Mouse (Mus musculus): ENCODE measurements at regions not wholly inside any gene's neighbourhood (a gene's known extent, or its start where the extent isn't known, plus 50 kb on each side); places are given as distances from the start of the nearest gene placed in this dataset.

DNA sequence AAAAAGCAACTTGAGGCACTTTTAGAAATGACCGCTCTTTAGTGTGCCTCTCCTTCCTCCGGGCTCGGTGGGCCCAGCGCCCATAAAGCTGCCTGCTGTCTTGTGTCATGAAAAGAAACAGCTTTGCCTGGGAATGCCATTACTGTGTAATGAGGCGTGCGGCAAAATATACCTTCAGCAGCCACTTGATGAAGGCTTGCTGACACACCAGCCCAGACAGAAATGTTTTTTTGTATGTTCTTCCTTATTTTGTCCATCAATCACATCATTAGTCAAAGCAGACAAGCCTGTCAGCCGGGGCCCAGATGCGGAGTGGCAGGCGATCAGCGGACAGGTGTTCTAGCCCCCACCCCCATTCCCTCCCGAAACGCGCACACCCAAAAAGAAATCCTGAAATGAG lies 482.5 kb downstream of the Tshz3 start:
- H3K27ac ChIP-seq (replicated peaks), result peak overlapping the region; percentile 33; the same call in 1 of the 2 replicates

DNA sequence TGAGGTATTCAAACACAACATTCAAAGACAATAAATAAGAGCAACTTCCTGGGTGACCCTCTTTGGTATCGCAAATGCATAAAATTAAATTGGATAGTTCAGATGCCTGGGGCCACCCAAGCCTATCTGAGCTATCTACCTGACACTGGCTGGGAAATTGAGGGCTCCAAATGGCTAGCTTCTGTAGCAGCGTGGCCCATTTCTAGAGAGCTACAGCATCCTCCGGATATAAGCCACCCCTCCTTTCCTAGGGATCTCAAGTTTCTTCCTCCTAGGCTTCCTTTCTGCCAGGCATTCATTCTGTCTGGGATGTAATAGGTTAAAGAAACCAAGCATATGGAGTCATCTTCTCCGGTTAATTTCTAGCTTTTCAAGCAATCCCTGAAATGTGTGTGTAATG lies 483.2 kb downstream of the Tshz3 start:
- 48% methylated on average over 4 of the region's 4 CpGs for WGBS
- ATAC-seq (ENCODE audit: low FRiP score), result no peak

More for the DNA sequence above, 482.5 kb downstream of the Tshz3 start:
- ATAC-seq (ENCODE audit: low FRiP score), result peak; percentile 70; the same call in 1 of the 2 replicates
- Histone ChIP-seq H3K4me1 (peaks cover 19% of the 10 kb centered on the region), H3K9ac (replicated peaks) (no peak overlapping the region), H3K4me3 (replicated peaks) (no peak overlapping the region), H3K27me3 (replicated peaks) (no peaks in the 10 kb centered on the region), H3K4me2 (peak overlapping the region; percentile 37), H3K36me3 (no peaks in the 10 kb centered on the region), H3K9me3 (replicated peaks) (no peaks in the 10 kb centered on the region)
- 15% methylated on average over 13 of the region's 13 CpGs for WGBS

DNA sequence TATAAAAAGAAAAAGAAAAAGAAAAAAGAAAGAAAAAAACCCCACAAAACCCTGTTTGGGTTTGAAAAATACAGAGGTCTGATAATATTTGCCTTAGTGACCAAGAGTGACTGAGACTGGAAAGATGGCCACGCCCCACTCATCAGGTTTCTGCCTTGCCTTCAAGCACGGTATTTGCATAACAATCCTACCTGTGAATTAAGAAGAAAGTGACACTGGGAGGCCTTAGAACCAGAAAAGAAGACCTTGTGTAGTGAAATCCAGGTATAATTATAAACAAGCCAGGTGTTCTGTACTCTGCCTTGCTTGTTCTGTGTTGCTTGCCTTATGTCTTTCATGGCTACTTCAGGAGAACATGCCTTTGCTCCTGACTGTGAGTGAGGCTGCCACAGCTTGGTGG lies 494.6 kb downstream of the Tshz3 start:
- no peaks in the 10 kb centered on the region for H3K4me1 ChIP-seq
- H3K27ac ChIP-seq (replicated peaks), result no peak overlapping the region
- H3K9me3 ChIP-seq (replicated peaks), result no peaks in the 10 kb centered on the region
- no peak overlapping the region for H3K9ac ChIP-seq (replicated peaks)
- WGBS, result 28% methylated on average over 2 of the region's 2 CpGs
- ATAC-seq (ENCODE audit: low FRiP score), result no peak
- no peaks in the 10 kb centered on the region for H3K27me3 ChIP-seq (replicated peaks)
- no peaks in the 10 kb centered on the region for H3K36me3 ChIP-seq
- no peak overlapping the region for H3K4me3 ChIP-seq (replicated peaks)
- no peak overlapping the region for H3K4me2 ChIP-seq

More for the DNA sequence above, 483.2 kb downstream of the Tshz3 start:
- Histone ChIP-seq H3K4me1 (peaks cover 19% of the 10 kb centered on the region), H3K9me3 (replicated peaks) (no peaks in the 10 kb centered on the region), H3K9ac (replicated peaks) (no peak overlapping the region), H3K4me2 (no peak overlapping the region), H3K4me3 (replicated peaks) (no peak overlapping the region), H3K27ac (replicated peaks) (no peak overlapping the region), H3K27me3 (replicated peaks) (no peaks in the 10 kb centered on the region), H3K36me3 (no peaks in the 10 kb centered on the region)

DNA sequence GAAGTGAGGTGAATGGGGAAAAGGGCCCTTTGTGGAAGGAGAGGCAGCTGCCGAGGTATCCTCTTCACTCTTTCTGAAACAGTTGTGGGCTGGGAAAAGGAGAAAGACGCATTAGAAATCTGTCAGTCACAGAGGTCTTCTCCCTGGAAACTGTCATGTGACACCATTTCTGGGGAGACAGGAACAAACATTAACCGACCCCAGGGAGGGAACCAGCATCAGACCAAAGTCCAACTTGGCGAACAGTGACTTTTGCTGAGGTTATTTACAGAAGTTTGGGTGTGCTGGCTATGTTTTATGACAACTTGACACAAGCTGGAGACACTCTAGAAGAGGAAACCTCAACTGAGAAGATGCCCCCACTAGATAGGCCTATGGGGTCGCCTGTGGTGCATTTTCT lies 506.9 kb downstream of the Tshz3 start:
- no peak for ATAC-seq (ENCODE audit: low FRiP score)
- H3K36me3 ChIP-seq, result no peaks in the 10 kb centered on the region
- H3K9ac ChIP-seq (replicated peaks), result no peak overlapping the region
- 71% methylated on average over 5 of the region's 5 CpGs for WGBS
- H3K27me3 ChIP-seq (replicated peaks), result no peaks in the 10 kb centered on the region
- no peak overlapping the region for H3K27ac ChIP-seq (replicated peaks)
- no peaks in the 10 kb centered on the region for H3K9me3 ChIP-seq (replicated peaks)
- H3K4me1 ChIP-seq, result no peaks in the 10 kb centered on the region
- H3K4me2 ChIP-seq, result no peak overlapping the region
- no peak overlapping the region for H3K4me3 ChIP-seq (replicated peaks)

DNA sequence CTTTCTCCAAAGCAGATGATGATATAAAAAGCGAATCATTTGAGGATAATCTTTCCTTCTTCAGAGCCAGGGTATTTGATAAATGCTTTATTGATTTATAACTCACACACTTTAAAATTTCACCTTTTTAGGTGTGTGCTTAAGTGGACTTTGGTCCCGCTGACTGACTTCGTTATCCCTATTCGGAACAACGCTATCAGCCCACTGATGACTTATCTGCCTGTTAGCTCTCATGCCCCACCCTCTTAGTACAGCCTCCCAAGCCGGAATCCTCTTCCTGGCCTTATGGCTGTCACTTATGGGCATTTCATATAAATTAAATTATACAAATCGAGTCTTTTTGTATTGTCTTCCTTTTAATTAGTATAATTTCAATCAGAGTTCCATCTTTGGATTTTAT lies 510.4 kb downstream of the Tshz3 start:
- ATAC-seq (ENCODE audit: low FRiP score), result no peak
- H3K4me3 ChIP-seq (replicated peaks), result no peak overlapping the region
- no peaks in the 10 kb centered on the region for H3K36me3 ChIP-seq
- H3K9me3 ChIP-seq (replicated peaks), result no peaks in the 10 kb centered on the region
- H3K27ac ChIP-seq (replicated peaks), result no peak overlapping the region
- H3K9ac ChIP-seq (replicated peaks), result no peak overlapping the region
- H3K4me1 ChIP-seq, result peaks cover 6% of the 10 kb centered on the region
- no peaks in the 10 kb centered on the region for H3K27me3 ChIP-seq (replicated peaks)
- WGBS, result 91% methylated on average over 7 of the region's 7 CpGs
- no peak overlapping the region for H3K4me2 ChIP-seq

DNA sequence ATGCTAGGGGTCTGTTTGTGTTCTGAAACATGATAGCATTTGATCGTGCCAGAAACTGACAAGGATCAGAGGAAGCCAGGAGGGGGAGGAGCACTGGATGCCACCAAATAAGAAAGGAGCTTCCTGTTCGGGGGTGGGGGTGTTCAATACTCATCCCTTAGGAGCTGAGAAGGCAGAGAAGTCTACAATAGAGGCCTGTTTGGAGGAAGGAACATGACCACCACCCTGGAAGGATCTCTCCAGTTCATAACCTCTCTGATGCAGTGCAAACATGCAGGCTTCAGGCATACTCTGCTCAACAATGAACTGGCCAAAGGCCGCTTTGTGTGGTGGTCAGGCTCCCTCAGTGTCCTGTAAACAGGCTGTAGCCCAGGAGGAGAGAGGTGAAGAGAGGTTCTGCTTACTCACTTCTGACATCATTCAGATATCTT lies 515.8 kb downstream of the Tshz3 start:
- ATAC-seq (ENCODE audit: low FRiP score), result no peak
- H3K4me1 ChIP-seq, result peaks cover 14% of the 10 kb centered on the region
- H3K27me3 ChIP-seq (replicated peaks), result no peaks in the 10 kb centered on the region
- H3K9me3 ChIP-seq (replicated peaks), result no peaks in the 10 kb centered on the region
- no peak overlapping the region for H3K9ac ChIP-seq (replicated peaks)
- H3K36me3 ChIP-seq, result no peaks in the 10 kb centered on the region
- H3K4me3 ChIP-seq (replicated peaks), result no peak overlapping the region
- no peak overlapping the region; the same call in 1 of the 2 replicates for H3K27ac ChIP-seq (replicated peaks)
- H3K4me2 ChIP-seq, result peak overlapping the region; percentile 26
- 28% methylated on average over 3 of the region's 3 CpGs for WGBS

DNA sequence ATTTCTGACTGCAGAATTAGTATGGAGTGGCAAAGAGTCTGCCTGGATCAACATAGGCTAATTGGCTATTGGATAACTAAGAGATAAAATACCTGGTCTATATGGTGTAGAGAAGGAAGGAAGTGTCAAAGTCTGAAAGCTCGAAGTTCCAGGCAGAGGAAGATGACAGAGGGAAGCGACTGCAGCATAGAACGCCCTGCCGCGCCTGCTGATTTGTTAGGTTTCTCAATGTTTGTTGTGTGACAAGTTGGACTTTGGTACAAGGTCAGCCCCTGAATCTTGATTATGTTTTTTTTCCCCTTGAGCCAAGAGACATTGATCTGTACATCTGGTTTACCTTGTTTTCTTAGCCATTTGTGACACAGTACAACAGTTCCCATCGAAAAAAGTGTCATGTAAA lies 517.6 kb downstream of the Tshz3 start:
- H3K4me2 ChIP-seq, result no peak overlapping the region
- 94% methylated on average over 6 of the region's 6 CpGs for WGBS

DNA sequence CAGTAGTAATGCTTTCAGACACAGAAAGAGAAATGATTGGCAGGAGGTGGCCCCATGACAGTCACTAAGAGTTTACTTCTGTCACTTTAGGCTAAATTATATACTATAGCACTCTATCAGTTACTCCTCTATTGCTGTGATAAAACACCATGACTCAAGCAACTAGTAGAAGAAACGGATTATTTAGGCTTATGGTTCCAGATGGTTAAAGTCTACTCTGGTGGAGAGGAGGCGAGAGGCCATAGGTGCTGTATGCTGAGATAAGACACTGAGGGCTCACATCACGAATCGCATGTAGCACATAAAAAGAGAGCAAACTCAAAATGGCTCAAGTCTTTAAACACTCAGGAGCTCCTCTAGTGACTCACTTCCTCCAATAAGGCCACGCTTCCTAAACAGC lies 522.6 kb downstream of the Tshz3 start:
- no peak for ATAC-seq (ENCODE audit: low FRiP score)

More for the DNA sequence above, 517.6 kb downstream of the Tshz3 start:
- Histone ChIP-seq H3K9ac (replicated peaks) (no peak overlapping the region), H3K9me3 (replicated peaks) (no peaks in the 10 kb centered on the region), H3K27me3 (replicated peaks) (no peaks in the 10 kb centered on the region), H3K36me3 (no peaks in the 10 kb centered on the region), H3K4me3 (replicated peaks) (no peak overlapping the region), H3K27ac (replicated peaks) (no peak overlapping the region), H3K4me1 (peaks cover 14% of the 10 kb centered on the region)
- ATAC-seq (ENCODE audit: low FRiP score), result no peak

DNA sequence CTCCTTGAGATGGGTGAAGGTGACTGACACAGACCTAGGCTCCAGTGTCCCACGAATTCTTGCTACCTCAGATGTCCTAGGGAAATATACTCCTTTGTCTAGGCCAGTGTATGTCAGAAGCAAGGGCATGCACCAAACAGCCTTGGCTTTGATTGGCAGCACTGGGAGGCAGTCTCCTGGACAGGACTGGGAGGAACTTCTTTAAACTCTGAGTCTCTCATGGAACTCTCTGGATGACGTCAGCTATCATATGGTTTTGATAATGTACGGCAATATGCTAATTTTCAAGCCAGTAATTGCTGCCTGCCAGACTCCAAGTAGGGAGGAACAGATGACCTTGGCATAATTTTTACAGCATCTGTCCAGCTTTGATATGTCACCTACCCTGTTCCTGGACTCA lies 528.5 kb downstream of the Tshz3 start:
- Histone ChIP-seq H3K27ac (replicated peaks) (no peak overlapping the region), H3K9me3 (replicated peaks) (no peaks in the 10 kb centered on the region; the same call in 1 of the 2 replicates), H3K4me2 (no peak overlapping the region), H3K4me1 (no peaks in the 10 kb centered on the region), H3K27me3 (replicated peaks) (no peaks in the 10 kb centered on the region), H3K4me3 (replicated peaks) (no peak overlapping the region), H3K36me3 (no peaks in the 10 kb centered on the region), H3K9ac (replicated peaks) (no peak overlapping the region)
- ATAC-seq (ENCODE audit: low FRiP score), result no peak
- 58% methylated on average over 3 of the region's 3 CpGs for WGBS

More for the DNA sequence above, 522.6 kb downstream of the Tshz3 start:
- H3K9ac ChIP-seq (replicated peaks), result no peak overlapping the region
- H3K36me3 ChIP-seq, result no peaks in the 10 kb centered on the region
- H3K27ac ChIP-seq (replicated peaks), result no peak overlapping the region
- H3K9me3 ChIP-seq (replicated peaks), result no peaks in the 10 kb centered on the region; the same call in 1 of the 2 replicates
- H3K27me3 ChIP-seq (replicated peaks), result no peaks in the 10 kb centered on the region
- no peak overlapping the region for H3K4me3 ChIP-seq (replicated peaks)
- WGBS, result 96% methylated on average over 5 of the region's 5 CpGs
- no peak overlapping the region for H3K4me2 ChIP-seq
- H3K4me1 ChIP-seq, result no peaks in the 10 kb centered on the region

DNA sequence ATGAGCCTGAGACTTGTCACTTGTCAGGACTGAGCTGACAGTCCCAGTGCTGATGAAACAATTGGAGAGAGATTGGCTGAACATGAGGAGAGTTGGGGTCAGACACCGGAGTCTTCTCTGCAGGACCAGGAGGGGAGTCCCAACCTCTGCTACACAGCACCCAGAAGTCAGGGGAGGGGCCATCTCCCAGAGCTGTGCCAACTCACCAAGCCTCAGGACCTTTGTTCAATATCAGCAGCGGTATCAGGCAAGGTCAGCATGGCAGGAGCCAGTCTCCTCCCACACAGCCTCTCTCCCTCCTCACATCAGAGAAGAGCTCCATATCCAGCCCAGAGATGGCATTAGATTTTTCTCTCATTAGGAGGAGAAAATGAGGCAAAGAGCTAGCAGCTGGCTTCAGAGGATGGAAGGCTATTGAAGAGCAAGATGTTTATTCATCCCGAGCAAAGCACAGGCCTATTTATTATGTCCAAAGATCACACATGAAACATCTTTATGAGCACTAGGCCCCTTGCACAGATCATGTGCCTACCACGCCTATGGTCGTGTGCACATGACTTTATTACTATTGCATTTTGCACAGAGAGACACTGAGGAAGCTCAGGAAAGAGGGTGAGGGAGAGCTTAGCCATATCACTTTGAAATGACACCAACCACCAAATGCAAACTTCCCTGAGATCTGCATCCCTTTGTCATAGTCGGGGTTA lies 532.9 kb downstream of the Tshz3 start:
- Histone ChIP-seq H3K9ac (replicated peaks) (no peak overlapping the region), H3K36me3 (no peaks in the 10 kb centered on the region), H3K27me3 (replicated peaks) (no peaks in the 10 kb centered on the region), H3K4me3 (replicated peaks) (no peak overlapping the region), H3K4me1 (no peaks in the 10 kb centered on the region), H3K27ac (replicated peaks) (no peak overlapping the region), H3K4me2 (no peak overlapping the region), H3K9me3 (replicated peaks) (no peaks in the 10 kb centered on the region)
- 86% methylated on average over 6 of the region's 6 CpGs for WGBS
- no peak for ATAC-seq (ENCODE audit: low FRiP score)

DNA sequence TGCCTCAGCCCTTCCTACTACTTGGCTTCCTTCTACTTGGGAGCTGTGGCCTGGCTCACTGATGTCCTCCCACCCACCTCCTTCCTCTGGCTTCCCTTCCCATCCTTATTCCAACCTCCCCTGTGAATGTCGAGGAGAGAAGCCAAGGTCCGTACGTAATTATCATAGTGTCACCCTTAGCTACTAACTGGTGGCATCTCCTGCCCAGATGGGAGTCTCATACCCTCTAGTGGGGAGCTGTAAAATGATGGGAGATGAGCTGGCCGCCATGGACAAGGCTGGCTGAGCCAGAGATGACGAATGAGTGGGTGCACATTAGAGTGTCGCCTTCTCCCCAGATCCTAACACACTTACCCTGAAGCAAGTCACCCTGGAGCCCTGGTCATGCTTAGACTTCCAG lies 532.6 kb downstream of the Zfp536 start:
- 72% methylated on average over 6 of the region's 6 CpGs for whole genome bisulfite sequencing
- no peaks in the 10 kb centered on the region for H3K27me3 ChIP-seq (replicated peaks)
- no peaks in the 10 kb centered on the region for H3K4me1 ChIP-seq
- H3K27ac ChIP-seq (replicated peaks), result no peak overlapping the region
- H3K4me3 ChIP-seq (replicated peaks), result no peak overlapping the region
- no peaks in the 10 kb centered on the region for H3K36me3 ChIP-seq
- no peak overlapping the region for H3K4me2 ChIP-seq
- no peak for ATAC-seq (ENCODE audit: low FRiP score)
- H3K9me3 ChIP-seq (replicated peaks), result no peaks in the 10 kb centered on the region
- no peak overlapping the region for H3K9ac ChIP-seq (replicated peaks)

DNA sequence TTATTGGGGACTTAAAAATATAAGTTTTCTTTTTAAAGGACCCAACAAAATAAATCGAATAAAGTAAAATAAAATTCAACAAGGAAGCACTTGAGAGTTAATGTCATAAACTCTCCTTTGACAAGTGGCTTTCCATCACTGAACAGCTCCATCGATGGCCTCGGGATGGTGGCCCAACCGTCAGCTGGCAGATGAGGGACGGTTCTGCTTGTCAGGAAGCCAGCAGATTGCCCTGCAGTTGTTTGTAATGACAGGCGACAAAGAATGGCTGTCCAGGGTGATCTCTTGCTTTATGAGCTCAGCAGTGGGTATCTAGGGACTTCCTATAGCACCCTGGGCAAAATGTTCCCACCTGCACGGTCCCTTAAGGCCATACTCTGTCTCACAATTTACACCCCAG lies 531.7 kb downstream of the Zfp536 start:
- no peak for ATAC-seq (ENCODE audit: low FRiP score)
- Histone ChIP-seq H3K27me3 (replicated peaks) (no peaks in the 10 kb centered on the region), H3K4me3 (replicated peaks) (no peak overlapping the region), H3K36me3 (no peaks in the 10 kb centered on the region), H3K27ac (replicated peaks) (no peak overlapping the region), H3K4me2 (no peak overlapping the region), H3K9ac (replicated peaks) (no peak overlapping the region), H3K9me3 (replicated peaks) (no peaks in the 10 kb centered on the region), H3K4me1 (no peaks in the 10 kb centered on the region)
- WGBS, result 31% methylated on average over 7 of the region's 7 CpGs

All from neural tube, embryonic 15.5 days (tissue).